ENCODE assay signal across 16 mouse cellular contexts in genomic region chr10:17196636-17197035, GRCm38 (mm10).
"Had no signal": no experiment of that assay in that cellular context is flagged by ENCODE, and none has a peak within 500 bp of the region (broad histone marks: within the 10 kb centered on the region; RNA-seq: fewer than 3 reads in every experiment).

No protein-coding gene starts in this region.

- H3K9ac ChIP-seq: kidney, embryonic 15.5 days; liver, embryonic 15.5 days; stomach, embryonic 15.5 days had no signal

- H3K4me3 ChIP-seq: kidney, embryonic 15.5 days; left cerebral cortex, adult 2 months; limb, embryonic 10.5 days; liver, embryonic 15.5 days; stomach, embryonic 15.5 days had no signal

- H3K27me3 ChIP-seq: kidney, embryonic 15.5 days; liver, embryonic 15.5 days; stomach, embryonic 15.5 days had no signal

- H3K36me3 ChIP-seq: kidney, embryonic 15.5 days; limb, embryonic 10.5 days; liver, embryonic 15.5 days; stomach, embryonic 15.5 days had no signal

- H3K4me2 ChIP-seq: kidney, embryonic 15.5 days; liver, embryonic 11.5 days; liver, embryonic 15.5 days; stomach, embryonic 15.5 days had no signal

- H3K27ac ChIP-seq: kidney, embryonic 15.5 days; left cerebral cortex, adult 2 months; liver, embryonic 15.5 days; stomach, embryonic 15.5 days had no signal

- DNase-seq: kidney, adult 2 months; kidney, postnatal 14 days; lung, adult 2 months; lung, postnatal 36 days; spleen, adult 18-20 months; thymus, adult 2 months; thymus, postnatal 25 days had no signal

- H3K9me3 ChIP-seq: kidney, embryonic 15.5 days; limb, embryonic 10.5 days; liver, embryonic 15.5 days; stomach, embryonic 15.5 days had no signal

- H3K4me1 ChIP-seq: kidney, embryonic 15.5 days; liver, embryonic 15.5 days; stomach, embryonic 15.5 days had no signal

- ATAC-seq: intestine, embryonic 16.5 days; lung, postnatal 0 days; midbrain, embryonic 16.5 days had no signal
